Mouse (Mus musculus) small intestine, adult 2 months (tissue): ENCODE data around the gene Klri1.

Experiments
- CTCF ChIP-seq: fragments of 200-500 bp; IDR thresholded peaks from 2 replicates; pipeline ENCODE4 v1.5.1; 2012; ENCODE audit warnings: low read depth, mild to moderate bottlenecking, control low read depth, inconsistent platforms, low read length, moderate library complexity, mixed read lengths; ENCODE audit not compliant: insufficient replicate concordance, insufficient read length; ENCODE audit errors: extremely low read depth
- POLR2A ChIP-seq: fragments of 200-500 bp; IDR thresholded peaks from 2 replicates; pipeline ENCODE4 v1.6.1; 2012; ENCODE audit warnings: low read depth, mild to moderate bottlenecking, control low read depth, inconsistent platforms, low read length, moderate library complexity

DNA sequence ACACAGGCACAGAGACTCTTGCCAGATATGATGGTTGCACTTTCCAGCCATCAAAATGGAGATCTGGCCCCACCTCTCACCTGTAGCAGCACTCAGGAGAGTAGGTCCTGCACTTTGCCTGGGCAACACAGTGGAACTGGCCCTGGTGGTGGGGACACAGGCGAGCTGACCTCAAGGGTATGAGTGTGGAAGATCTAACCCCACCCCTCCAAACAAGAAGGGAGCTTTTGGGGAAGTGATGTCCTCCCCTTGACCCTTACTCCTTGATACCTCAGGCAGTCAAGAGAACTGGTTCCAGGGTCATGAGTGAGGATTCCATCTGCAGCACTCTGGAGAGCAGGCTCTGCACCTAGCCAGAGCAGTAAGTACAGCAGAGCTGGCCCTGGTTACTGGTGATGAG, 4.5 kb upstream of the Klri1 start:
- TF ChIP-seq POLR2A (no peak), CTCF (no peak)
